Mouse (Mus musculus) spleen, adult 2 months (tissue): ENCODE measurements around the gene Ldah.

Experiments used
- CTCF ChIP-seq: fragments of 200-500 bp; IDR thresholded peaks from 2 replicates; pipeline ENCODE4 v1.5.1; 2011; ENCODE audit warnings: mild to moderate bottlenecking, inconsistent platforms; ENCODE audit not compliant: insufficient read depth, insufficient read length, insufficient replicate concordance; ENCODE audit errors: extremely low read depth
- POLR2A ChIP-seq: fragments of 200-500 bp; IDR thresholded peaks from 2 replicates; pipeline ENCODE4 v1.6.1; 2011; ENCODE audit warnings: low read depth, low read length, inconsistent platforms

- TF ChIP-seq CTCF = no peak
- TF ChIP-seq POLR2A = no peak
These were observed 89.8 kb downstream of the Ldah start for GRCm38 (mm10) chr12:8297586-8298214.
